Mouse (Mus musculus) heart, adult 11 months (tissue): ENCODE measurements around the gene Enox1.

Experiments used
- DNase-seq: peaks from one replicate; pipeline ENCODE4 v3.0.0; 2022

The Enox1 gene

DNA sequence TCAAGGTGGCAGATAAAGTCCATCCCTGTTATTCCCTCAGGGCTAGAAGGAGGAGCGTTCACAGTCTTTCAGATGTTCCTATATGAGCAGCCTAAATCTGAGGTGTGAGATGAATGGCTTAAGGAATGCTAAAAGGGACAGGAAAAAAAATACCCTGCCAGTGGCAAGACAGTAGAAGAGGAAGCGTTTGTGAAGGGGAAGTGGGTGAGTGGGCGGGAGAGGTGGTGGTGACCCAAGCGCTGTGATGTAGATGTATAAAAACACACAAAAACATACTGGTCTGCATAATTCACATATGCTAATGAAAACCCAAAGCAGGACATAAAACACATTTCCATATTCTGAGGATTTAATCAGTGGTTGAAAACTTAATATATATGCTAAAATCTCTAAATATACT is 367.7 kb downstream of the Enox1 start:
- peak; percentile 89 for DNase-seq

DNA sequence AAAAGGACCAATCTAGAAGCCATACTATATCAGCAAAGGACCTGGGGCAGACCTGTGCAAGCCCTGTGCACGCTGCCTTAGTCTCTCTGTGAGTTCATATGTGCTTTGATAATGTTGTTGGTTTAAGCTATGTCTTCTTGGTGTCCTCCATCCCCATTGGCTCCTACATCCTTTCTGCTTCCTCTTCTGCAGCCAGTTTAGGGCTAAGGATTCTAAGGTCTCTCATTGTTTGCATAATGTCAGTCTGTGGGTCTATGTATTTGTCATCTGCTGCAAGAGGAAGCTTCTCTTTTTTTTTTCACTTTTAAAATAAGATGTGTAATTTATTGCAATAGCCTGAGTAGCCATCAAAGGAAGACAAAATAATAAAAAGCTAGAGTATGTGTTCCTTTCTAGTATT is 369.7 kb downstream of the Enox1 start:
- peak; percentile 40 for DNase-seq

DNA sequence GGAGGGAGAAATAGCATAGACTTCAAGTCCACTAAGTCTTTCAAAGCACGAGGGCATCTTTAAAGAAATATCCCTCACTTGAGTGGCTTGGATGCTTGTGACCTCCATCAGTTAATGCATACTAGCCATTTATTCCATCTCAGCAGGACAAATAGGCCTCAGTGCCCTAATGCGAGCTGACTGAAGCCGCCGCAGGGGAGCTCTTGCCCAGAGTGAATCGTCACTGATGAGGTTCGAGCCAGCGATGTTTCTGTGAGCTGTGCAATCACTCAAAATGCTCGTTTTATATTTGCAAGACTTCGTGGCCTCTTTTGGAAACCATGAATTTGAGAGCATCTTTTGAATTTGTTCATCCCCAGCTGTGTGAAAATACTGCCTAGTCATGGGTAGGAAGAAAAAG is 372.6 kb downstream of the Enox1 start:
- peak; percentile 55 for DNase-seq

DNA sequence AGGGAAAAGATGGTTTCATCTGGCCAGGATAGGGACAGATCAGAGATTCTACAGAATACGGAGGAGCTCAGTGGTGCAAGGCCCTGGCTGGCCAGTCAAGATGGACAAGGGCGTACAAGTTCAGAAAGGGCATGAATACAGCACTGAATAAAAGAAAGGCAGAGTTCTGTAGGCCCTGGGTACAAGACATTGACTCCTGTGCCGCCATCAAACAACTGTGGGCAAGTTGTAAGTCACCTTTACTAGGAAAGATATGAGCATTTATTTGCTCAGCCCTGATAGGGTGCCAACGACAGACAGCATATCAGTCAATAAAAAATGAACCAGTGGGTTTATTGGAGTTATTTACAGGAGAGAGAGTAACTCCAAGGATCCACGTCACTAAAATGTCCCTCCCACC is 373.1 kb downstream of the Enox1 start:
- peak; percentile 72 for DNase-seq

DNA sequence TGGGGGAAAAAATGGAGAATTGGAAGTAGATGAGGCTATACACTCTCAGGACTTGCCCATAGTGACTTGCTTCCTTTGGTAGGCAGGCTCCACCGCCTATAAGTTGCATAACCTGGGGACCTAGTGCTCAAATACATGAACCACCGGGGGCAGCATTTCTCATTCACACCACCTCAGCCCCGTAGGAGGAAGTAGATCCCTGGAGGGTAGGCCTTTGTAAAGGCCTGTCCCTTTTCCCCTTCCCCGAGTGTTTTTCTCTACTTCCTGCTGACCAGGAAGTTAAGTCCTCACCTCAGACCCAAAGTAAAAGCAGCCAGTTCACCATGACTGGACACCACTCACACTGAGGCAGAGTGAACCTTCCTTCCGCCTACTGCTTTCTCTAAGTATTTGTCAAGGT is 377.1 kb downstream of the Enox1 start:
- peak; percentile 55 for DNase-seq

DNA sequence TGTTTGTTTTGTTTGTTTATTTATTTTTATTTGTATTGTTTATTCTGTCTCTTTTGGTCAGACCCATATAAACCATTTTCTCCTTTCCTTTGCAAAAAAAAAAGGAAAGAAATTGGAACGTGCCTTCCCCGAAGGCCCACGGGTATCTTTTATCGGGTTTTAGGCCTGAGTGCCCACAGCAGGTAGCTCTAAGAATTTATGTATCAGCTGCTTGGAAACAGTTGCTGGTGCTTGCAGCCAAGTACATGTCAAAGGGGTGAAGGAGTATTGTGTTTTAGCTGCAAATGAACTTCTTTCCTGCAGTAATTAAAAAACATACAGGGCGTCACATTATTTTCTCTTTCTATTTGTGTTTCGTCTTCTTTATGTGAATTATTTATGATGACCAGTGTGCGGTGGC is 377.6 kb downstream of the Enox1 start:
- no peak for DNase-seq

DNA sequence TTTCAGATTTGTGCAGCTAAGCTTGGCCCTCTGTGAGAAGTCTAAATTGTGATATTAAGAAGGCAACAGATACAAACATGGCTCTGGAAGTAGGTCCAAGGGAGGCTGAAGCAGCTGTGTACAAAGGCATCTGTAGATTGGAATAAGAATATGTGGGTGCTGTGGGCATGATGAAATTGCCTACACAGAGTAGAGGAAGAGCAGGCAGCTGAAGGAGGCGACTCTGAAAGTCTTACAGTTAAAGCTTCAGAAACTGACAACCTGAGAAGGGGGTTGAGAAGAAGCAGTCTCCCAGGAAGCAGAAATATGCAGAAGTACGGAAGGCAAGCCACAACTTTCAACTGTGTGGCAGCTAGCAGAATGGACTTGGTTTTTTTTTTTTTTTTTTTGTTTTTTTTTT is 380.0 kb downstream of the Enox1 start:
- DNase-seq, result peak; percentile 25

DNA sequence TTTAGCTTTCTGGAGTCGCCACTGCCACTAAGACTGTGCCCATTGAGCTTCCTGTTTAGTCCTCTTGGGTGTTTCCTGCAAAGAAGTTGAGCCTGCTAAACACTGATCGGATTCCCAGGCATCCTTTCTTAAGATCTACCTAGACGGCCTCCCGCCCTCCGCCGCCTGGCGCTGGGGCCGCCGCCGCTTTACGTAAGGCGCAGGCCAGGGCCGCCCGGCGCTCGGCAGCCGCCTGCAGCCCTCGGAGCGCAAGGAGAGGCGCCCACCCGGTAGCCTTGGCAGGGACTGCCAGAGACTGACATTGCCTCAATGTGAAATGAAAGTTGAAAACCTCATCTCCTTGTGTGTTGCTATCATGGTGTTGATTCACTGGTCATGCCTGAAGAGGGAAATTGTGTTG is 383.0 kb downstream of the Enox1 start:
- DNase-seq, result peak; percentile 14

DNA sequence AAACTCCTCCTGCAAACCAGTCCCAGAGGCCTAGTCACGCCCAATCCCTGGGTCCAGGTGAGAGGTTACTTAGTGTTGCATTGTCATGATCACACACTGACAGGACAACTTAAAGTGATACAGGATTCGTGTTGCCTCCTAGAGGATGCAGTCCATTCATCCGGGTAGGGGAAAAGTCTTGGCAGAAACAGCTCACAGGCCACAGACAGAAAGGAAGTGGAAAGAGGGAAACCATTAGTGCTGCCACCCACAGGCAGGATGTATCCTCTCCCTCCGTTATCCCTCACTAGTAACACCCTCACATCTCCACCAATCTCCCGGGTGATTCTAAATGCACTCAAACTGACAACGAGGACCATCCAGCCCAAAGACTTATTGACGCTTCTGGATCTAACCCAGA is 385.4 kb downstream of the Enox1 start:
- DNase-seq, result peak; percentile 82

DNA sequence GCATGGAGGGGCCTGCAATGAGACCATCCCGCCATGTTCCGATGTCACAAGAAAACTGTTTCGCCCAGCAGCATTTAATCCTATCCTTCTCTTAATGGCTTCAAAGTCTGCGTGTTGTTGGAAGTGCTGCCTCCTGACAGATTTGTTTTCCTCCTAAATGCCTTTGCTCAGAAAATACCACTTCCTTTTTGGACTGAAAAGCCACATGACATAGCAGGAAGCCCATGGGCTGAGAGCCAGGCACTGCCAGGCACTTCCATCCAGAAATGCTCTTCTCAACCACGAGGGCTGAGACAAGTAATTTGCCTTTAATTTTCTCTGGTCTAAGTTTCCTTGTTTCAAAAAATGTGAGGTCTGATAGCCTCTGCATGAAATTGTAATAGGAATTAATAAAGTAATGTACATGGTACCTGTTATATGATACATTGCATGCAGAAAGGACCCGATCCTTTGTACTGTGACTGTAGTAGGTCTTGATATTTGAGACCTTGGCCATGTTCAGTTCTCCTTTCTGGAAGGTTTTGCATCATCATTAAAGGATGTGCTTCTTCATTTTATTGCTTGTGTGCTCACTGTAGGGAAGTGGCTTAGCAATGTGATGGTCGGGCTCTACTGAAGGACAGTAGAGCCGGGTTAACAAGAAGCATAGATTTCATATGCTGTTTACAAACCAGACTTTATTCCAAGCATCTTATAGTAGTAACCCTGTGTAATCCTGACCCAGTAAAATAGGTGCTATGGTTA is 390.1 kb downstream of the Enox1 start:
- DNase-seq, result peak; percentile 81

DNA sequence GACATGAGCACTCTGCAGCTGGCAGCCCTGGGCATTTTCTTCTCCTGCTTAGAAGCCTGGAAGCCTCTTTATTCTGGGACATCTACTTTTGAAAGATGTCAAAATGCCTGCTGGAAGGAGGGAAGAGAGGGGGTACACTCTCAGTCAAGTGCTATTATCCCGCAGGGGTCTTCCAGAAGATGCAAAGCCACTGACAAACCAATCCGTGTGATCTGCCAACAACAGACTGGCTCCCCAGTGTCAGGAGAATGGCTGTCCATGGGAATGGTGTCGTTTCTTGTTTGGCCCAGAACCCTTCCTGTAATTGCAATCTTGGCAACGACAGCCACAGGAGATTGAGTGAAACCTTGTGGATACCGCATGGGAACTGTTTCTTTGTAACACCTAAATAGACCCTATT is 390.8 kb downstream of the Enox1 start:
- DNase-seq, result peak; percentile 66

DNA sequence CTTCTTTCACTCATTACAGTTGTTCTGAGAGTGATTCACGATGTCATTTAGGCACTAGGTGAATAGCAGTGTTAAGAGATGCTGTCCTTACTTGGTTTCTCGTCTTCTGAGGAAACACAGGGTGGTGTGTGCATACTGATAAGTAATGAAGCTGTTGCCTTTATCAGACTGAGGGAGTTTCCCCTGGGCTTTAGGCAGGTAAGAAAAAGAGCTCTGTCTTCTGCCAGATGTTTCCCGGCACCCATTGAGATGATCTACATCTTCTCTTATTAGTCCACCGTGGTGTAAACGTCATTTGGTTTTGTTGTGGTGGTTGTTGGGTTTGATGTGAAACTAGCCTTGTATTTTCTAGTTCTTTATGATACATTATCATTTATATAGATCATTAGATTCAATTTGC is 392.4 kb downstream of the Enox1 start:
- peak; percentile 51 for DNase-seq

DNA sequence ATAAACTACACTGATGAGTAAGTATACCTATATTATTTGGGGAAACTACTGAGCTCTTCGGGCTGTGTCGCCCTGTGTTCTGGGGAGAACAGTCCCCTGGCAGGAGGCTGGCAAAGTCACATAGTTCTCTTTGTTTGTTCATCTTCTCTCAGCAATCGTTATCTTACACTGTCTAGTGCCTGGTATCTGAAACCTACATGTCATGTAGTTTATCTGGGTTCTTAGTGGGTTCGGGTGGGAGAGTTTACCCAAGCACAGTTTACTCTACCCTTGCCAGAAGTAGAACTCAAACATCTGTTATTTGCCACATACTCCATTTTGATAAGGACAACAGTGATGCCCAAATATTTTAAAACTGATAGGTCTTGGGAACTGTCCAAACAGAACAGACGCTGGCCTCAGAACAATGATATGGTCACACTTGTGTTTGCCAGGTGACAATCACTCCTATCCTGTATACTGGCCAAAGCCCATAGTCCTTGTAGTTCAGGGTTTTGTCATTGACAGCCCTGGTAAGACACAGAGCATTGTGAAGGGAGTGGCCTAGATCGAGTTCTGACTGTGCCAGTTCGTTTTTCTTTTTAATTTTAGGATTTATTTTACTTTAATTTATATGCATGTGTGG is 401.0 kb downstream of the Enox1 start:
- peak; percentile 86 for DNase-seq

DNA sequence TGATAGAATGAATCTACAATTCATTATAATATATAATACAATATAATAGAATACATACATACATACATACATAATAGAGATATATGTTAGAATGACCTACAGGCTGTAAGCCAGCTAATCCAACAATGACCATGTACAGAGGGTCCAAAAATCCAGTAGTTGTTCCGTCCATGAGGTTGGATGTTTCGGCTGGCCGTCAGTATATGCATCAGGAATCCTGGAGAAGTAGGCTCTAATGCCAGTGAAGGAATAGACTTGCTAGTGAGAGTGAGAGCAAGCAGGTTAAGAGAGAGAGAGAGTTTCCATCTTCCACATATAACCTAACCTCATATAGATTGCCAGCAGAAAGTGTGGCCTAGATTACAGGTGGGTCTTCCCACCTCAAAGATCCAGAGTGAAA is 402.3 kb downstream of the Enox1 start:
- DNase-seq, result peak; percentile 69

DNA sequence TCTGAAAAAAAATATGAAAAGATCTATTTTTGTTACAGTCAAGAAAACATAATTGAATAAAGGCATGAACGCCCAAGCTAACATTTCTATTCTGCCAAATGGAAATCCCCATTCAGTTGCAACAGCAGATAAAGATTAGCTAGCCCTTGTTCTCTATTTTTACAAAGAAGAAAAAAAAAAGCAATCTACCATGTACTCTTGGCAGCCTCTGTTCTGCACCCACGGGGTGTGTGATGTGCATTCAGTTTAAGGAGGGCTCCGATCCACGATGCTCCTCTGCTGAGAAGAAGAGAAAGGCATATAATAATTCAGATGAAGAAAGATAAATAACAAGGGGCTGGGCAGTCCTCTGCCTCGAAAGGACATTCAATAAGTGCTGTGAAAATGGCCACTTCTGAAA is 403.2 kb downstream of the Enox1 start:
- peak; percentile 42 for DNase-seq

DNA sequence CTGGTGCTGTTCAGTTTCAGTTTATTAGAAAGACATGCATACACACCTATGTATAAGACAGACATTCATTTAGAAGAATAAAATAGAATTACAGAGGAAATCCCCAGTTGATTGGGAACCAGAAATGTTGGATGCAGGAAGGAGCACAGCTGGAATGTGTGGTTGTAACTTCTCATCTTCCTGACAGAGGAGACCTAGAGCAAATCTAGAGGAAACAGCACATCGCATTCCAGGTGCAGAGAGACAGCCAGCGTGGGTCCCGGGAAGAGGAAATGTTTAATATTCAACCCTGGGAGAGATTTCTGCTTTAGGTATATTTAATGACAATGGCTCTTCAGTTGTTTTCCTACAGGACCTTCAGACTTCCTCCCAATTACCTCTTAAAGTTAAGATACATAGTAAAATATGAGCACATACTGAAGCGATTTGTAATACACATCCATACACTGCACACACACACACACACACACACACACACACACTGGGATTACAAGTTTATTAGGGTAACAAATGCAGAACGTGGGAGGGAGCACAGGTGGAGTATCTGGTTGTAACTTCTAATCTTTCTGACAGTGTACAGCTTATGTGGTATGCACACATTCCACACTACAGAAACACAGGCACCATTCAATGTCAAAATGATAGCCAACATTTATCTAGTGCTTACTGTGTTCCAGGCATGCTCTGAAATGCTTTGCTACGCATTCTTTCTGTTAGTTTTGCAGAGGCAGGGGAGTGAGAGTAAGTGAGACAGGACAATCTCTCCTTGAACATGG is 405.4 kb downstream of the Enox1 start:
- DNase-seq, result peak; percentile 60

DNA sequence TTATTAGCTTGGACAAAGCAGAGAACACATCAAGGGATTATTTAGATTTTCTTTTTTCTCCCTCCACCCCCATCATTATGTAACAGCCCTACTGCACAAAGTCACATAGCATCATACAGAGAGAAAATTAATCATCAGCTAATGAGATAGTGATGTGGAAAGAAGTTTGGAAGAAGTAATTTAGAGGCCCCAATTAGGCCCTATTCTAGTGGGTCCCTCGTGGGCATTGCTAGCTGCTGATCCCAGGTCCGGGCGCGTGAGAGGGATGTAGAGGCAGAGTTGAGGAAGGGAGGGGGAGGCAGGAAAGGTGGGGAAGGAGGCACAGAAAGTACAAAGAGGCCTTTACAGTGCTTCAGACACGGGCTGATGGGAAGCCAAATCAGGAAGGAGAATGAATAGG is 407.4 kb downstream of the Enox1 start:
- peak; percentile 29 for DNase-seq

DNA sequence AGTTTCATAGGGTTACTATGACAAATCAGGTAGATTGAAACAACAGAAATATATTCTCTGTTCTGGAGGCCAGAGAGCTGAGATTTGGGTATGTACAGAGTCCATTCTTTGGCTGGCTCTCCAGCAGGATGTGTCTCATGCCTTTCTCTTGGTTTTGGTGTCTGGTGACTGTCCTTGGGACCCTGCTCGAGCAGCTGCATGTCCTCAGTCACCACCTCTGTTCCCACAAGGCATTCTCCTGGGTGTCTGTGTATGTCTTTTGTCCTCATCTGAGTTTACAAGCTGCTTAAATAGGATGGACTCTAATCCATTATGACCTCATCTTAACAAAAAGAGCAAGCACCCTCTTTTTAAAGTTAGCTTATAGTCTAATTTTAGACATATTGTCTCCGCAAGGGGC is 410.6 kb downstream of the Enox1 start:
- DNase-seq, result no peak

DNA sequence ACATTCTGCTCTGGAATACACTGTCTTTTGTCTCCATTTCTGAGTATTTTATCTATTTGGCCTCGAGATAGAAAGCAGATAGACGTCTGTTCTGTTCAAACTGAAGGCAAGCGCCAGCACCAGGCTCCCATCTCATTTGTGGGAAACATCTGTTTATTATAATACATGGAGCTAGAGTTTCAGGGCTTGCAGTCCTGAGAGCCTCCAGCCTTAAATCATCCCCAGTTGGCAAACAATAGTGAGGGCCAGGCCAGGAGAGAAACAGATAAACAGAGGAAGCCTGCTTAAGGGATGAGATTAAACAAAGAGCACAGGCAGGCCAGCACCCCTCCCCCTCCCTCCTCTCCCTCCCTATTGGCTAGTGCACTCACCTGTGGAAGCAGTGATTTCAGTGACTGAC is 417.9 kb downstream of the Enox1 start:
- DNase-seq, result peak; percentile 85

DNA sequence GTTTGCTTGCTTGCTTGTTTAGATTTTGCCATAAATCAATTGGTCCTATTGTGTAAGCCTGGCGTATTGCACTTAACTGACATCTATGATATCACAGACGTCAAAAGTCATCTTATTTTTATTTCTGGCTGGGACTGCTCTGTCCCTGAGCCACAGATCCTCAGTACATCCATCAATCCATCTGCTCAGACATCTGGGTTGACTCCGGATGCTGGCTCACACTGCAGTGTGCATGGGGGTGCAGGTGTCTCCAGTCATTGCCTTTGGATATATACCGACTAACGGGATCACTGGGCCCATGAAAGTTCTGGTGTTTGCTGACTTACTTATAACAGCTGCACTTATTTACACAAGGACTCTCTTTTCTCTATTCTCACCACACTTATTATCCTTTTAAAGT is 419.8 kb downstream of the Enox1 start:
- no peak for DNase-seq

DNA sequence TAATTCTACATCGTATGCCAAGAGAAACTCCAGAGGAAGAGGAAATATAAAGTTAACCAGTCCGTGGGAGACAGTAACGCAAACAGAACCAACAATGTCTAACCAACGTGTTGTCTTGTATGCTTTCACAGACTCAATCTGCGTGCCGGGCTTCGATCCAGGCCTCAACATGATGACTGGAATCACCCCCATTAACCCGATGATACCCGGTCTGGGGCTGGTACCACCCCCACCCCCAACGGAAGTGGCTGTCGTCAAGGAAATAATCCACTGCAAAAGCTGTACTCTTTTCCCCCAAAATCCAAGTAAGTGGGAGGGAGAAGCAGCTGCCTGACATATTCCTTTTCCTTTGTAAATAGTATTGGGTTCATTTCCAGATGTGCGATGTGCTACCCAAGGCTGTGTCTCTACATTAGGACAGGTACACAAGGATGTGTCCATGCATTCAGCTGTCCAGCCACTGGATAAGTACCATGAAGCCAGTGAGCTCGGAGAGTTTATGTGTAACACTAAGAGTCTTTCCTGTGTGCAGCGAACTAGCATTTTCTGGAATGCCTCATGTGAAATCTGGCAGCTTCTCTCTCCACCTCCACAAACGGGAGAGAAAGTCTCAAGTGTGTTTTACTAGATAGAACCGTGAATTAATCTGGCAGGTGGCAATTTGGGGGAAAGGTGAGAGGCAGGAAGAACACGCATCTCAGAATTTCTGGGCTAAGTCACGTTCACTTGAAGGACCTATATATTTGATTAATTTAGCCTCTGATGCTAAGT is 421.1 kb downstream of the Enox1 start:
- peak; percentile 60 for DNase-seq

DNA sequence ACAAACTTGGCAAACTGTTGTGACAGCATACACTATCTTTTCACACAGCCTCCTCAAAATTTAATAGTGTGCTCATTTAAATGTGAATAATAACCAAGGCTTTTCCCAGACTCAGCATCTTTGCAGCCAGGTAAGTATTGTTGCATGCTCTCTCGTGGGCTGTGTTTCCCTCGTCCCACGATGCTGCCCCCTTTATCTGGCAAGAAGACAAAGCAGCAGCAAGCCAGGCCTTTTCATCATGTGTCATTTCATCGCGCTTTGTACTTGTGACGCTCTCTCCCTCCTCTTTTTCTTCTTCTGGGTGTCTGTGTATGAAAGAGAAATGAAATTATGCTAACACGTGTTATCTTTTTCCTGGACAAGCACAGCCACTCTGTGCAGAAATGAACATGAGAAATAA is 421.8 kb downstream of the Enox1 start:
- DNase-seq, result peak; percentile 48
